Mouse (Mus musculus): Measurements from ENCODE around the gene Dph1. TPM values are rescaled to one million over a fixed set of nuclear protein-coding genes. Genes with fewer than 3 reads are reported as not detected.
A peak's percentile ranks its signal among the peaks of the same experiment; 100 is the strongest.

Dph1 gene
- polyA plus RNA-seq, 1 experiment from 2014 or later, result 22.5 TPM

- no peak for ATAC-seq (ENCODE audit: low read depth)
- DNase-seq (ENCODE audit: low spot score), result no peak
- H3K9ac ChIP-seq (ENCODE audit: low read depth, low read length), result no peak overlapping the region
These were observed 17.3 kb downstream of the Dph1 start for GRCm38 (mm10) chr11:75173799-75174165.

GRCm38 (mm10) chr11:75173095-75173798, 17.8 kb downstream of the Dph1 start:
- peak overlapping the region; percentile 83 for H3K4me2 ChIP-seq (ENCODE audit: low read depth, low read length)
- peaks cover 55% of the 10 kb centered on the region for H3K27me3 ChIP-seq (replicated peaks; ENCODE audit: control insufficient read depth, insufficient read depth, low read length)
- H3K36me3 ChIP-seq (ENCODE audit: control insufficient read depth, insufficient read depth, low read length), result peaks cover 17% of the 10 kb centered on the region
- H3K9ac ChIP-seq (ENCODE audit: low read depth, low read length), result peak overlapping the region; percentile 47
- peak; percentile 82 for DNase-seq (ENCODE audit: low spot score)
- H3K4me1 ChIP-seq (ENCODE audit: control insufficient read depth, insufficient read depth, low read length), result peaks cover 31% of the 10 kb centered on the region
- no peak overlapping the region for H3K27ac ChIP-seq (replicated peaks; ENCODE audit: low read depth, low read length)
- under 1% methylated on average over 34 of the region's 71 CpGs for WGBS
- H3K9me3 ChIP-seq (ENCODE audit: control insufficient read depth, low read length), result no peaks in the 10 kb centered on the region
- ATAC-seq (ENCODE audit: low read depth), result peak; percentile 28
- H3K4me3 ChIP-seq (ENCODE audit: low read depth, low read length), result peak overlapping the region; percentile 58

More at GRCm38 (mm10) chr11:75173799-75174165, 17.3 kb downstream of the Dph1 start:
- WGBS, result 4% methylated on average over 15 of the region's 15 CpGs
- peaks cover 17% of the 10 kb centered on the region for H3K36me3 ChIP-seq (ENCODE audit: control insufficient read depth, insufficient read depth, low read length)
- H3K4me1 ChIP-seq (ENCODE audit: control insufficient read depth, insufficient read depth, low read length), result peaks cover 28% of the 10 kb centered on the region
- H3K27me3 ChIP-seq (replicated peaks; ENCODE audit: control insufficient read depth, insufficient read depth, low read length), result peaks cover 50% of the 10 kb centered on the region
- no peaks in the 10 kb centered on the region for H3K9me3 ChIP-seq (ENCODE audit: control insufficient read depth, low read length)
- peak overlapping the region; percentile 83 for H3K4me2 ChIP-seq (ENCODE audit: low read depth, low read length)
- H3K4me3 ChIP-seq (ENCODE audit: low read depth, low read length), result peak overlapping the region; percentile 58
- H3K27ac ChIP-seq (replicated peaks; ENCODE audit: low read depth, low read length), result no peak overlapping the region

DNA sequence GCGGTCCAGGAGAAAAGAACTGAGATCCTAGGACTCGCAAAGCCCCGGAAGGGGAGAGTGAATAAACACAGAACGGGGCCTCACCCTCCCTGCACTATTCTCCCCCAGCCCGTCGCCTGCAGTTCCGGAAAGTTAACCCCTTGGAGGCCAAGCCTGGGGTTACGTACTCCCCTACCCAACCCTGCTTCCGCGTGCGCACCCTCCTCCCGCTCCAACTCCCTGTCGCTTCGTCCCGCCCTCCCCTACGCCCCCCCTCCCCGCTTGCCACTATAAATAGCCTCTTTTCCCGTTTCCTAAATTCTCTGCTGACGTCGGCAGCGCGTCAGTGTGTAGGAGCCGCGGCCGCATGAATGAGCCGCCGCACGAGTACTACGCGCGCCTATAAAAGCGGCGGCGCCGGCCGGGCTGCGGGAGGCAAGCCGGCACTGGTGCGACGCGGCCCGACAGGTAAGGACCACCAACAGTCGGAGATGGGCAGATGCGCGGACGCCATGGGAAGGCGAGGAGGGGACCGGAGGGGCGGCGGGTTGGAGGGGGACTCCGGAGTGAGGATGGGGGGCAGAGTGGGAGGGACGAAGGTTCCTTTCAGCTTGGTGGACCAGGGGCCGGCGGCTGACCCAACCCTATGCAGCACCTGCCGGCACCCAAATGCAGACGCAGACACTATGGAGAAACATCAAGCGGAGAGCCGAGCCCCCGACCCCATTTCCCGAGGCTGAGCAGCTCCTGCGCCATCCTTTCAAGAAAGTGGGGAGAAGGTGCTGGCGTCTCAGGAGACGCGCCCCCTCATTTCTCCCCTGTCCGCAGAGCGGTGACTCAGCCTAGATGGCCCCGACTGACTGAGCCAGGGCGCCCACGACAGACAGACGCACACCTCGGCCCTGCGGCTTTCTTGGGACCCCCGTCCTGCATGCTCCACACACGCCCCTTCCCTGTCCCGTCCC, 18.6 kb downstream of the Dph1 start:
- Histone ChIP-seq H3K4me1 (ENCODE audit: control insufficient read depth, insufficient read depth, low read length) (peaks cover 32% of the 10 kb centered on the region), H3K4me3 (ENCODE audit: low read depth, low read length) (peak overlapping the region; percentile 58)
- under 1% methylated on average over 59 of the region's 75 CpGs for WGBS

GRCm38 (mm10) chr11:75171186-75171865, 19.7 kb downstream of the Dph1 start:
- Histone ChIP-seq H3K27me3 (replicated peaks; ENCODE audit: control insufficient read depth, insufficient read depth, low read length) (peaks cover 74% of the 10 kb centered on the region), H3K36me3 (ENCODE audit: control insufficient read depth, insufficient read depth, low read length) (peaks cover 13% of the 10 kb centered on the region; the same call in 1 of the 2 replicates), H3K4me1 (ENCODE audit: control insufficient read depth, insufficient read depth, low read length) (peaks cover 36% of the 10 kb centered on the region), H3K9me3 (ENCODE audit: control insufficient read depth, low read length) (no peaks in the 10 kb centered on the region), H3K4me2 (ENCODE audit: low read depth, low read length) (peak overlapping the region; percentile 83; the same call in 1 of the 2 replicates), H3K4me3 (ENCODE audit: low read depth, low read length) (no peak overlapping the region), H3K27ac (replicated peaks; ENCODE audit: low read depth, low read length) (no peak overlapping the region), H3K9ac (ENCODE audit: low read depth, low read length) (no peak overlapping the region)
- ATAC-seq (ENCODE audit: low read depth) (no peak), DNase-seq (ENCODE audit: low spot score) (no peak)
- 7% methylated on average over 17 of the region's 17 CpGs for WGBS

More for the DNA sequence above, 18.6 kb downstream of the Dph1 start:
- peak; percentile 43 for DNase-seq (ENCODE audit: low spot score)
- Histone ChIP-seq H3K9ac (ENCODE audit: low read depth, low read length) (peak overlapping the region; percentile 37; the same call in 1 of the 2 replicates), H3K9me3 (ENCODE audit: control insufficient read depth, low read length) (no peaks in the 10 kb centered on the region), H3K36me3 (ENCODE audit: control insufficient read depth, insufficient read depth, low read length) (peaks cover 12% of the 10 kb centered on the region), H3K4me2 (ENCODE audit: low read depth, low read length) (peak overlapping the region; percentile 83), H3K27me3 (replicated peaks; ENCODE audit: control insufficient read depth, insufficient read depth, low read length) (peaks cover 63% of the 10 kb centered on the region), H3K27ac (replicated peaks; ENCODE audit: low read depth, low read length) (no peak overlapping the region)
- no peak; the same call in 1 of the 2 replicates for ATAC-seq (ENCODE audit: low read depth)

DNA sequence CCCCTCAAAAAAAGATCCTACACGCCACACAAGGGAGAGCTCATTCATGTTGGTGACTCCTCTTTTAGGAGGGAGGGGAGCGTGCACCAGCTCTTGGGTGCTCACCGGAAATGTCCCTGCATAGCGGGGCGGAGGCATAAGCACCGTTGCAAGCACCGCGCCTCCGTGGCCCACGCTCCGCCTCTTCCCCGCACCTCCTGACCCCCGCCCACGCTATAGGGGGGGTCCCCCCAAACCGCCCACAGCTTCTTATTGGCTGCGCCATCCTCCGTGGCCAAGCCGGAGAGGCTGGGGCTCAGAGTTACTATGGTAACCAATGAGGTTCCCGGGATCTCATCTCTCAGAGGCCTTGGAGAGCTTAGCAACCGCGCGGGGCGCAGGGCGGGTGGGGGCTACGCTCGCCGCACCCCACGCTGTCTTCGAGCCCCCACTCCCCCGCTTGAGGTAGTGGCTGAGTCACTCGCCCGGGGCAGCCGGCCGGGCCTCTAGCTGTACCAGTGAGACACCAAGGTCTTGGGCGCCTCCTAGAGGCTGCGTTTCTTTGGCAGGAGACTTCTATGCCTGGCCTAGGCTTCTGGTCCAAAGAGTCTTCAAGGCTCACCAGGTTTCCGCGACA, 20.8 kb downstream of the Dph1 start:
- Histone ChIP-seq H3K27ac (replicated peaks; ENCODE audit: low read depth, low read length) (no peak overlapping the region), H3K4me3 (ENCODE audit: low read depth, low read length) (peak overlapping the region; percentile 69), H3K9ac (ENCODE audit: low read depth, low read length) (peak overlapping the region; percentile 32; the same call in 1 of the 2 replicates), H3K4me2 (ENCODE audit: low read depth, low read length) (peak overlapping the region; percentile 93), H3K4me1 (ENCODE audit: control insufficient read depth, insufficient read depth, low read length) (peaks cover 39% of the 10 kb centered on the region), H3K9me3 (ENCODE audit: control insufficient read depth, low read length) (no peaks in the 10 kb centered on the region), H3K27me3 (replicated peaks; ENCODE audit: control insufficient read depth, insufficient read depth, low read length) (peaks cover 85% of the 10 kb centered on the region), H3K36me3 (ENCODE audit: control insufficient read depth, insufficient read depth, low read length) (peaks cover 24% of the 10 kb centered on the region)
- ATAC-seq (ENCODE audit: low read depth), result peak; percentile 73
- peak; percentile 94 for DNase-seq (ENCODE audit: low spot score)
- WGBS, result 0% methylated on average over 27 of the region's 38 CpGs

- DNase-seq (ENCODE audit: low spot score) (no peak), ATAC-seq (ENCODE audit: low read depth) (no peak)
- H3K27me3 ChIP-seq (replicated peaks; ENCODE audit: control insufficient read depth, insufficient read depth, low read length), result peaks cover 92% of the 10 kb centered on the region
- H3K9me3 ChIP-seq (ENCODE audit: control insufficient read depth, low read length), result no peaks in the 10 kb centered on the region
- peak within 1 kb of the TSS; percentile 93 for H3K4me2 ChIP-seq (ENCODE audit: low read depth, low read length)
- H3K4me1 ChIP-seq (ENCODE audit: control insufficient read depth, insufficient read depth, low read length), result peaks cover 39% of the 10 kb centered on the region
- 6% methylated on average over 20 of the region's 23 CpGs for WGBS
- H3K4me3 ChIP-seq (ENCODE audit: low read depth, low read length), result peak within 1 kb of the TSS; percentile 69
- peaks cover 31% of the 10 kb centered on the region for H3K36me3 ChIP-seq (ENCODE audit: control insufficient read depth, insufficient read depth, low read length)
- H3K27ac ChIP-seq (replicated peaks; ENCODE audit: low read depth, low read length), result peak within 1 kb of the TSS; percentile 82
- peak within 1 kb of the TSS; percentile 78 for H3K9ac ChIP-seq (ENCODE audit: low read depth, low read length)
These were observed 21.5 kb downstream of the Dph1 start, which contains the start of gene Hic1 for GRCm38 (mm10) chr11:75169405-75170080. Gene Hic1 (minus strand): TSS chr11:75169519.

- Histone ChIP-seq H3K4me2 (ENCODE audit: low read depth, low read length) (peak overlapping the region; percentile 93), H3K9me3 (ENCODE audit: control insufficient read depth, low read length) (no peaks in the 10 kb centered on the region), H3K36me3 (ENCODE audit: control insufficient read depth, insufficient read depth, low read length) (peaks cover 38% of the 10 kb centered on the region), H3K27ac (replicated peaks; ENCODE audit: low read depth, low read length) (peak overlapping the region; percentile 82), H3K27me3 (replicated peaks; ENCODE audit: control insufficient read depth, insufficient read depth, low read length) (peaks cover 99% of the 10 kb centered on the region), H3K4me1 (ENCODE audit: control insufficient read depth, insufficient read depth, low read length) (peaks cover 36% of the 10 kb centered on the region), H3K4me3 (ENCODE audit: low read depth, low read length) (peak overlapping the region; percentile 69), H3K9ac (ENCODE audit: low read depth, low read length) (peak overlapping the region; percentile 78)
- DNase-seq (ENCODE audit: low spot score), result peak; percentile 86
- WGBS, result under 1% methylated on average over 31 of the region's 83 CpGs
- ATAC-seq (ENCODE audit: low read depth), result peak; percentile 53
These were observed 22.3 kb downstream of the Dph1 start for GRCm38 (mm10) chr11:75168590-75169361.

All from embryonic facial prominence, embryonic 14.5 days (tissue).